Mouse (Mus musculus): Measurements from ENCODE around the gene Eef1b2.
"Not testable (repeated sequence)": the region's sequence is repeated elsewhere in the genome, so short reads cannot be mapped to it uniquely, and the experiment has no call there.

Eef1b2 gene

DNA sequence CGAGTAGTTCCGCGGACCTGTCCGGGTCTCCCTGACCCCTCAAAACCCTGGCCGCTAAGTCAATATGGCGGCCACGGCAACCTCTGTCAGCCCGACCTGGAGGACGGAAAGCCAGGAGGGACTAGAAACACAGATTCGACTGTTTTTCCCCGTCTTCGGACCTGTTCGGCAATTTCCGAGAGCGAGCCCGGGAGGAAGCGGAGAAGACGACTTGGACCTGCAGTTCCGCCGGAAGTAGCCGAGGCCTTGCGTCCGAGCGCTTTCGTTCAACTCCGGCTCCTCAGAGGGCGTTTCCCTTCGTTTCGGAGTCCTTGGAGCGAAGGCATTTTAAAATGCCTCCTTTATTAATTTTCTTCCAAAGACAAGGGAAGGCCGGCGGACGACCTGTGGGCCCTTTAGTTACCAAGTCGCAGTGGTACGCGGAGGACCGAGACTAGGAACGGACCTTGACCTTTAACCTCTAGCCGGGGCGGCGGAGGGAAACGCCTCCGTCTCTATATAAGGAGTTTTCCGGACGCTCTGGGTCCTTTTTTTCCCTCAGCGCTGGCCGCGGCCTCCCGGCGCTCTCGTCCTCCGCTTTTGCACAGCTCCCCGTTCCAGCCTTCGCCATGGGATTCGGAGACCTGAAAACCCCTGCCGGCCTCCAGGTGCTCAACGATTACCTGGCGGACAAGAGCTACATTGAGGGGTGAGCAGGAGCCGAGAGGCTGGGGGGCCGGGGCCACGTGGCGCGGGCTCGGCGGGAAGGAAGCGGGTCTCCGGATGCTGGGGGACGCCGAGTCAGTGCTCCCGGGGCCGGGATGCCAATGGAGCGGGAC is at the start of gene Eef1b2, which contains the start of gene Ndufs1:
TSS of gene Eef1b2 (plus strand) at position 222 of the 818 bp plus-strand sequence.
TSS of gene Ndufs1 (minus strand) at position 230 of the 818 bp plus-strand sequence.
- peak; percentile 97 for DNase-seq (ENCODE audit: low spot score)

DNA sequence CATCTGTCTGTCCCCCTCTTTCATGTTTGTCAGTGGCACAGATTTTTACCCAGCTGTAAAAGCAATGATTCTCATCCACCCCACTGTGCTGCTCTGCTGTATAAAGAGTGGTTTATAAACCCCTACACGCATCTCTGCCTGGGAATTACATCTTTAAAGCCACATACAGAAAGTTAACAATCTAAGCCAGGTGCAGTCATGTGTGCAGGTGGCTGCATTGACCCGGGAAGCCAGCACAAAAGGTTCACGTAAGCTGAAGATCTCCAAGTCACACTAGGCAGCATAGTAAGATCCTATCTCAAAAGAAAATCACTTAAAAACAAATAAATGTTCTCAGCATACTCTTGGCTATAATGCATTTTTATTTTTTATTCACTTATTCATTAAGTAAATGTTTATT is 47.4 kb upstream of the Eef1b2 start:
- DNase-seq (ENCODE audit: low spot score) = no peak

DNA sequence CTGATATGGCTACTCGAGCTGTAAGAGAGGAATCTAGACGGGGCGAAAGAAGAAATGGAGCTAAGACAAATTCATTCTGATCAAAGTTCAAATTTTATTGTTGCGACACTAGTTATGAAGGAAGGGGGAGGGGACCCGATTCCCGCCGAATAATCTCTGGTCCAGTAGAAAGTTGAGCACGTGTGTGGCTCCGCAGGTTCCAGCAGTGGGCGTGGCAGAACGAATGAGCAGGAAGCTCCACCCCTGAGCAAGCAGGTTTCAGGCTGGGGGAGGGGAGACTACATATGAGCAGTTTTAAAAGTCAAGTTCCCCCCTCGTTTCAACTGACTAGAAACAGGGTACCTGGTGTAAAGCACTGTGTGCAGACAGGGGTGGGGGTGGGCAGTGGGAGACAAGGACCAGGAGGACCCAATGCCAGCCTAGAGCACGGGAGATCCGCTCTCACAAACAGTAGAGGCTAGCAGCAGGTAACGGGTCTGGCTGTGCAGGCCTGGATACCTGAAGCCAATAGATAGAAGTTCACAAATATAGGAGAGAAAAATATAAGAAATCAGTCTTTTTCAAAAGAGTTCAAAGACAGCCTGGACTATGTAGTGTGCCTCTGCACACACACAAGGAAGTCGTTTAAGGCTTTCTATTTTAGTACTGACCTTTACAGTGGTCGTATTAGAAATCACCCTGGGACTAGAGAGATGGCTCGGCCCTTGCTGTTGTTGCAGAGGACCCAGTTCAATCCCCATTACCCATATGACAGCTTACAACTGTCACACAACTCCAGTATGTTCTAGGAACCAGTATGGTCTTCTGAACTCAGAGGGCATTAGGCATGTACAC is 46.6 kb upstream of the Eef1b2 start:
- DNase-seq (ENCODE audit: low spot score) = no peak

DNA sequence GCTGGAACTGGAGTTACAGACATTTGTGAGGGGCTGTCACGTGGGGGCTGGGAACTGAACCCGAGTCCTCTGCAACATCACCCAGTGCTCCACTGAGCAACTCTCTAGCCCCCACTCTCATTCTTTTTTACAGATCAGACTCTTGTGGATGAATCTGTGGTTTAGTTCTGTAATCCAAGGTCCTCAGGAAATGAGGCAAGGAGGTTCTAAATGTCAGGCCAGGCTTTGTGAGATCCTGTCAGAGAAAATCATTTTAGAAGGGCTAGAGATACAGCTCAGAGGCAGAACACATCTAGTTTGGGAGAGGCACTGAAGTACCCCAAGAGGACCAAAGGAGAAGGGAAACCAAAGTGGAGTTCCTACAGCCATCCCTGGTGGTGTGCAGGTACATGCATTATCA is 45.7 kb upstream of the Eef1b2 start:
- DNase-seq (ENCODE audit: low spot score) = no peak

DNA sequence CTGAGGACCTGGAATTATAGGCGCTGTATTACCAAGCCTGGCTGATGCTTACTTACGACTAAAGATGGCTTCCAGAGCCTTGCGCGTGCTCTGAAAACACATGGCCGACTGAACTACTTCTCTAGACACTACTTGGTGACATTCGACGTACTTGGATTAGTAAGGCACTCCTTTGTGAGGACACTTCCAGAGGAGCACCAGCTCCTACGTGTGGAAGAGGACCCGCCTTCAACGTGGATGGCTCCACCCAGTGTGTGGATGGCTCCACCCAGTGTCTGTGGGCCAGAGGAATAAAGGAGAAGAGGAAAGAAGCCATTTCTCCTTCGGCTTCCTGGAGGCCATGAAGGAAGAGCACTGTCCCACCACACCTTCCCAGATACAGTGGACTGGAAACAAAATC is 44.9 kb upstream of the Eef1b2 start:
- no peak for DNase-seq (ENCODE audit: low spot score)

DNA sequence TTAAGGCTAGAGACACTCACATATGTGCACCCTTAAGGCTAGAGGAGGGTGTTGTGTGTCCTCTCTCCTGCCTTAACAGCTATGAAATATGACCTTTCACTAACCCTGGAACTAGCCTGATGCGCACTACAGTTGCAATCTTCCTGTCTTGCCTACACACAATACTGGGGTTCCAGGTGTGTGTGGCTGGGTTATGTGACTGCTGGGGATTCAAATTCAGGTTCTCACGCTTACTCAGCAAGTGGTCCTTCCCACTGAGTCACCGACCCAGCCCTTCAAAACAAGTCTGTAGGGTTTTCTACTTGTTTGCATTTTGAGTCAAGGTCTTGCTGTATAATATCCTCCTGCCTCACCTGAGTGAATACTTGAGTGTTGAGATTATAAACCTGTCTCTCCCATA is 42.1 kb upstream of the Eef1b2 start:
- DNase-seq (ENCODE audit: low spot score) = no peak

DNA sequence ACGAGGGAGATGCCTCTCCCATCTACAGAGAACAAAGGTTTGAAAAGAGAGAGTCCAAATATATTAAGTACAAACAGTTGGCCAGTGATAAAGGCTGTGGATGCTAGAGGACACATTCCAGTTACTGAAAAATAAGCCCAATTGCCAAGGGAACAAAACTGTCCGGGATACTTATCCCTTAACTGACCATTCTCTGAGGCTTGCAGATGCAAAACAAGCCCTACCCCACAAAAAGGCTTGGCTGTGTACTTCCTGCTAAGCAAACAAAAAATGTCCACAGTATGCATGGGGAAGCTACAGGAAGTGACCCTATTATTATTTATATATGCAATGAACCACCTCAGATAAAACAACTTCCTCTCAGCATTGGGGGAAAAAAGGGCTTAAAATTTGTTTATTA is 38.7 kb upstream of the Eef1b2 start:
- no peak for DNase-seq (ENCODE audit: low spot score)

DNA sequence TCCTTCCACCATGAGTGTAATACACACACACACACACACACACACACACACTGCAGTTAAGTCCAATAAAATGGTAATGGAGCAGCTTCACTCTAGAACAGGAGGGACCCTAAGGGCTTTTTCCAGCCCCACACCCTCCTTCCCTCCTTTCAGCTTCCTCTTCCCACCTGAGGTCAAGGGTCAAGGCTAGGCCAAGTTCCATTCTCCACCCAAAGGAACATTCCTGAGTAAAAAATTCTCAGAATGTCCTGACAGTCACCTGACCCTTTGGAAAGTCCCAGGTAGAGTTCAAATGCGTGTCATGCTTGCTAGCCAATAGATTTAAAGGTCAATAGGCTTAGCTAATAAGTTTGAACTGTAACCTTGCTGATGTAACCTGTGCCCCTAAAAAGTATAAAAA is 38.0 kb upstream of the Eef1b2 start:
- DNase-seq (ENCODE audit: low spot score) = not testable (repeated sequence)

DNA sequence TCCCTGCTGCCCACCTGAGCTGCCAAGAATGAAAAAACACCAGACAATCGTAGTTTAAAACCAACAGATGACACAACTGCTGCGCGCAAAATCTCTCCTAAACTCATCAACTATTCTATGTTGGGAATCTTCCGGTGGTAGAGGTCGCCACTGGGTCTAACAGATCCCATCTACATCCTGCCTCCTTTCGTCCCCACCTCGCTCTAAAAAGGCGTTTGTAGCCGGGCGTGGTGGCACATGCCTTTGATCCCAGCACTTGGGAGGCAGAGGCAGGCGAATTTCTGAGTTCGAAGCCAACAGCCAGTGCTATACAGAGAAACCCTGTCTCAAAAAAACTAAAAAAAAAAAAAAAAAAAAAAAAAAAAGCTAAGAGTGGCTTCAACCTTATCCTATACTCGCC is 36.4 kb upstream of the Eef1b2 start:
- DNase-seq (ENCODE audit: low spot score) = no peak

DNA sequence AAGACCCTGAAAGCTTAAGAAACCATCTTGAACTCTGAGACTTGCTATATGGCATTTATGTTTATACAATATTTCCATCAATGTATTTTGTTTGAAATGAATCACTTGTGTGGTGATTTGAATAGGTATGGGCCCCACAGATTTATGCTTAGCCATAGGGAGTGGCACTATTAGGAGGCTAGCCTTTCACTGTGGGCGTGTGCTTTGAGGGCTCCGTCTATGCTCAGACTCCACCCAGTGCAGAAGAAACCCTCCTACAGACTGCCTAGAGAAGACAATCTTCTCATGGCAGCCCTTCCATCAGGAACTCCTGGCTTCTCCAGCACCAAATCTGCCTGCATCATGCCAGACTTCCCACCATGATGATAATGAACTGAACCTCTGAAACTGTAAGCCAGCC is 8.0 kb upstream of the Eef1b2 start:
- no peak for DNase-seq (ENCODE audit: low spot score)

DNA sequence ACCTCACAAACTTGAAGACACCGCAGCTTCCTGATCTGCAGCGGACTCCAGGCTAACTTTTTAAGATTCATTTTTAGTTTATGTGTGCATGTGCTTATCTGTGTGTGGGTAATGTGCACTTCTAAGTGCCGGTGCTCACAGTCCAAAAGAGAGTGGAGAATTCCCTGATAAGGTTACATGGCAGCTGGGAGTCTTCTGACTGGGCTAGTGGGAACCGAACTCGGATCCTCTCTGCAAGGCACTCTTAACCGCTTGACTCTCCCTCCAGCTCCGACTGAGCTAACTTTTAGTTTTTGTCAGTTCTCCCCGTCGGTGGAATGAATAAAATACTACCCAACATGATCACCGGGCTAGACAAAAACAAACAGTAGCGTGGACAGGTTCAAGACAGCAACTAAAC is 772 bp upstream of the Eef1b2 start:
- no peak for DNase-seq (ENCODE audit: low spot score)

DNA sequence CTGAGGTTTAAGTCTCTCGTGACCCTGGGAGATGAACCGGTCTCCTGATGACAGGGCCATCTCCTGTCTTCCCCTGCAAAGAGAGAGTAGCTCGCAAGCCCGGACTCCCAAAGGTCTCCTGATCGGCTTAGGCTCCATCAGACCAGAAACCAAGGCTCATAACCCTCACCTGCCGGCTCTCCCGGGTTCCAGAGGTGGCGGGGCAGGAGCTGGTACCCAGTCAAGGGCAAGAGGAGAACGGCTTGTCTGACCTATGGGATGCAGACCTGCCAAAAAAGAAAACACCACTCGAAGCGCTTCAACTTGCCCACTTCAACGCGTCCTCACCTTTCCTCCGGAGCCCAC is 394 bp upstream of the Eef1b2 start:
- no peak for DNase-seq (ENCODE audit: low spot score)

DNA sequence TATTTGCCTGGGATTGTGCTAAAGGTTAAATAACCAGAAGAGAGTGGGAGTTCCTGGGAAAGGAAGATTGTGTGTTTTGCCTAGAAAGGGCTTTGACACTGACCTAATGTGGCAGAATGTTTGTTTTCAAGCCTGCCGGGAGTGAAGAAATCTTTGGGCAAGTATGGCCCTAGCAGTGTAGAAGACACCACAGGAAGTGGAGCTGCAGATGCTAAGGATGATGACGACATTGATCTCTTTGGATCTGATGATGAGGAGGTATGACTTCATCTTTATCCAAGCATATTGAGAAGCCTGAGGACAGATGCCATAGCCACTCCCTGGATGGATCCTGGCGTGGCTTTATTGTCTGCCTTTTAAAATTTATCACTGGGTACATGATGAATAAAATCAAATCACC is 1.7 kb downstream of the Eef1b2 start:
- DNase-seq (ENCODE audit: low spot score) = no peak

DNA sequence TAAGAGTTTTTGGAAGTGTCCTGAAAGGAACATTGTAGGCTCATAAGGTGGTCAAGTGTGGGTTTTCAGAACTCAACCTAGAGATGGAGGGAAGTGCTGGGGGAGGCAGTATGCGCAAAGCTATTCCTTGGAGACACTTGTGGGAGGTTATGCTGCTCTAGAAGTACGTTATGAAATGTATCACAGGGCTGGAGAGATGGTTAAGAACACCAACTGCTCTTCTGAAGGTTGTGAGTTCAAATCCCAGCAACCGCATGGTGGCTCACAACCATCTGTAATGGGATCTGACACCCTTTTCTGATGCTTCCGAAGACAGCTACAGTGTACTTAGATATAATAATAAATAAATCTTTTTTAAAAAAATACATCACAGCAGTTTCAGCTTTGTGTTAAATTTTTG is 3.5 kb downstream of the Eef1b2 start:
- DNase-seq (ENCODE audit: low spot score) = no peak

DNA sequence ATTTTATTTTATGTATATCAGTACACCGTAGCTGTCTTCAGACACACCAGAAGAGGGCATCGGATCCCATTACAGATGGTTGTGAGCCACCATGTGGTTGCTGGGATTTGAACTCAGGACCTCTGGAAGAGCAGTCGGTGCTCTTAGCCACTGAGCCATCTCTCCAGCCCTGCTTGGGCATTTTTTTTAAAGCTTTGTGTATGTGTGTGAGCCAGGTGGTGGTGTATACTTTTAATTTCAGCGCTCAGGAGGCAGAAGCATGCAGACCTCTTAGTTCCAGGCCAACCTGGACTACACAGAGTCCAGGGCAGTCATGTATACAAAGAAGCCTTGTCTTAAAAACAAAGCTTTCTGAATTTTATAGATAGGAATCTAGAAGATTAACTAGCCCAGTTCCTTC is 4.0 kb downstream of the Eef1b2 start:
- not testable (repeated sequence) for DNase-seq (ENCODE audit: low spot score)

DNA sequence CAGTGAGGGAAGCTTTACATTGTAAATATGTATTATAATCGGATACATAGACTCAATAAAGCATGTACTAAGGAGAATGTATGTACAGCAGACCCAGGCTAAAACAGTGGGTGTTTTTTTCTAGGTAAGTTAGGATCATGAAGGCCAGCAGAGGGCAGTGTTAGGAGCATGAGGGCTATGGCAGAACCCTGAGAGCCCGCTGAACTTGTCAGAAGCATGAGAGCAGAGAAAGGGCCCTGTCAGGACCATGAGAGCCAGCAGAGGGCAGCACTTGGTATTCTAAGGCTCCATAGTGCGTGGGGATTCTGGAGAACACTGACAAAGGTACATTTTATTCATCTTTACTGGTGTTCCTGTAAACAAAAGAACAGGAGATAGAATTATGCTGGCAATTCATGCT is 4.4 kb downstream of the Eef1b2 start:
- DNase-seq (ENCODE audit: low spot score) = peak; percentile 81

DNA sequence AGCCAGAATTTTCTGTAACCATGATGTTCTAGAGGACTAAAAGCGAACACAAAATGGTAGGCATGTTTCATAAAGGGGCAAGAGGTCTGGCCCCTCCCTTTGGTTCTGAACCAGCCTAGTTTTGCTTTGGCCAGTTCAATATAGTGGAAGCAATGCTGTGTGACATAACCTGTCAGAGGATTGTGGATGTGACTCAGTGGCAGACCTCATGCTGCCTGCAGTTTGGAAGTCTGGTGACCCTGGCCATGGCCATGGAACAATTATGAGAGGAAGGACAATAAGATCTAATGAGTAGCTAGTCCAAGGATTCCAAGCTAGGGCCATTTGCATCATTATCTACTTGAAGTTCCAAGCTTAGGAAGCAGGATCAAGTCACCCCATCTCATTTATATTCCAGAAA is 4.9 kb downstream of the Eef1b2 start:
- no peak for DNase-seq (ENCODE audit: low spot score)

DNA sequence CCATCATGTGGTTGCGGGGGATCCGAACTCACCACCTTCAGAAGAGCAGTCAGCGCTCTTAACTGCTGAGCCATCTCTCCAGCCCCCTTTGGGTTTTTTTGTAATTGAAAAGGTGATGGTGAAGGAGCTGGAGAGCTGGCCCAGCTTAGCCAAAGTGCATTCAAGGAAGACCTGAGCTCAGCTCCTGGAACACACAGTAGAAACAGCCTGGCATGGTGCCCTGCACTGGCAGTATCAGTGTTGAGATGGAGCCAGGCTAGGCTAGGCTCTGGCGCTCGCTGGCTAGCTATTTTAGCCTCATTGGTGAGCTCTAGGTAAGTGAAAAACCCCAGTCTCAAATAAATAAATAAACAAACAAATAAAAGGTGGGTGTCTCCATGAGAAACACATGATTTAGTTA is 5.6 kb downstream of the Eef1b2 start:
- peak; percentile 32 for DNase-seq (ENCODE audit: low spot score)

DNA sequence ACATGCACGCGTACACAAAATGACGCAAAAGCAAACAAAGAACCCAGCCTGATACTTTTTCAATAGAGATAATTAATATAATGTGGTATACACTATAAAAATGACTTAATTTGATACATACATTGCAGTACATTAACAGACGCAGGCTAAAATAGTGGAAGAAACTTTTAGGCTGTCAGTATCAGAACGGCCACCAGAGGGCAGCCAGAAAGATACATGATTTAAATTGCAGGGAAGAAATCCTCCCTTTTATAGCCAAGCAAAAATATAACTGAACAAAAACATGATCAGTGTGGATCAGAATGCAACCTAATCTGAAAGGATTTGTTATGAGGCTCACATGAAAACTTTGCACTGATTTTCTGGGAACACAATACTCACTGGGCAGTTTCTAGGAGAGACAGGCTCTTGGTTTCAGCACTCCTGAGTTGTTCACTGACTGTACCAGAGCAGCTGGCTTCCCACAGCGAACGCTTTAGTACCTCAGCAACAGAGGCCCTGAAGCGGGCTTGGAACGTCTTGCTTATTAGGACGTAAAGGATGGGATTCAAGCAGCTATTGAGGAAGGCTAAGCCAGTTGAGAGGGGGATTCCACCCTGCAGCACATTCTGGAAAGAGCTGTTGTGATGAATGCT is 6.1 kb downstream of the Eef1b2 start:
- DNase-seq (ENCODE audit: low spot score) = no peak

DNA sequence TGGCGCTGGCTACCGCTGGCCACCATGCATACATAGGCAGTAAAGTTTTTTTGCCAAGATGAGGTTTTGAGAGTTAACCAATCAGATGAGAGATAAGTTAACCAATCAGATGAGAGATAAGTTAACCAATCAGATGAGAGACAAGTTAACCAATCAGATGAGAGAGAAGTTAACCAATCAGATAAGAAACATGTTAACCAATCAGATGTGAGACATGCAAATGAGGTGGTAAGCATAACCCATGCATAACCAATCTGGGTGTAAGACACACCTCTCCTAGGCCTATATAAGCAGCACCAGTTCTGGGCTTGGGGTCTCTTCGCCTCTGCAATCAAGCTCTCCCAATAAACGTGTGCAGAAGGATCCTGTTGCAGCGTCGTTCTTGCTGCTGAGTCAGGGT is 8.8 kb downstream of the Eef1b2 start:
- DNase-seq (ENCODE audit: low spot score) = not testable (repeated sequence)

DNA sequence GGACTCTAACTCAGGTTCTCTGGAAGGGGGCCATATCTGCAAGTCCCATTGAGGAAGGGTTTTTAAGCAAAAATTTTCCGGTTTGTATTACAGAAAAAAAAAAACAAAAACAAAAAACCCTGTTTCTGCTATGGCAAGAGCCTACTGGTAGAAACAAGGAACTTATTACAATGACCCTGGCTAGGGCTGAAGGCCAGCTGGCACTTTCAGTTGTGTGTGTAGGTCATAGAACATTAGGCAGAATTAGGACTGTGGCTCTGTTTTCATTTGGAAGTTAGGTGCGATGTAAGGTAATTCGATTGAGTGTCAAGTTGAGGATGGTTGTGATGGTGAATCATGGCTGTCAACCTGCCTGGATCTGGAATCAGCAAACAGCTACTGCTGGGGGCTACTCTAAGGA is 11.9 kb downstream of the Eef1b2 start:
- no peak for DNase-seq (ENCODE audit: low spot score)

DNA sequence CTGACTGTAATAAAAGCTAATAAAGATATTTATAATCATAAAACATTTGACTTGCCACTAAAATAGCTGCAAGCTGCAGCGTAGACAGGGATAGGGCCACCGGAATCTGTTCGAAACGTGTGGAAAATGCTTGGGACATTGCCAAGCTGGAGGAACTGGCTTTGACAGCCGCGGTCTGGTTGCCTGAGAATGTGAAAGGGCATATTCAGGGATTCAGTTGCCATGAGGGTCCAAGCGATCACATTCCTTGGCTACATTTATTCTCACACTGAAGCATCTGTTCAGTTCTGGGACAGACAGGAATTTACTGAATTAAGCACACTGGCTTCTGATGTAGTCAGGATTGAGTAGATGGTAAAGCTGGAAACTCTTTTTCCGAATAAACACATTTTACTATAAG is 14.2 kb downstream of the Eef1b2 start:
- no peak for DNase-seq (ENCODE audit: low spot score)

All from ovary, adult 18-20 months (tissue).